Mouse (Mus musculus): ENCODE measurements at regions not wholly inside any gene's neighbourhood (a gene's known extent, or its start where the extent isn't known, plus 50 kb on each side); places are given as distances from the start of the nearest gene placed in this dataset.

- Histone ChIP-seq H3K36me3 (ENCODE audit: control insufficient read depth, insufficient read depth, low read length) (no peaks in the 10 kb centered on the region), H3K9me3 (ENCODE audit: control insufficient read depth, low read length) (no peaks in the 10 kb centered on the region), H3K4me1 (ENCODE audit: control insufficient read depth, insufficient read depth, low read length) (no peaks in the 10 kb centered on the region), H3K4me2 (ENCODE audit: low read depth, low read length) (no peak overlapping the region), H3K9ac (ENCODE audit: low read depth, low read length) (no peak overlapping the region), H3K4me3 (ENCODE audit: low read depth, low read length) (no peak overlapping the region), H3K27me3 (replicated peaks; ENCODE audit: control insufficient read depth, insufficient read depth, low read length) (no peaks in the 10 kb centered on the region), H3K27ac (replicated peaks; ENCODE audit: low read depth, low read length) (peak overlapping the region; percentile 41; the same call in 1 of the 2 replicates)
- 52% methylated on average over 3 of the region's 3 CpGs for WGBS
- ATAC-seq (ENCODE audit: low read depth): no peak
- peak; percentile 71 for DNase-seq (ENCODE audit: low spot score)
Observed at GRCm38 (mm10) chr16:45331236-45331635, 77.6 kb downstream of the Cd200 start.

DNA sequence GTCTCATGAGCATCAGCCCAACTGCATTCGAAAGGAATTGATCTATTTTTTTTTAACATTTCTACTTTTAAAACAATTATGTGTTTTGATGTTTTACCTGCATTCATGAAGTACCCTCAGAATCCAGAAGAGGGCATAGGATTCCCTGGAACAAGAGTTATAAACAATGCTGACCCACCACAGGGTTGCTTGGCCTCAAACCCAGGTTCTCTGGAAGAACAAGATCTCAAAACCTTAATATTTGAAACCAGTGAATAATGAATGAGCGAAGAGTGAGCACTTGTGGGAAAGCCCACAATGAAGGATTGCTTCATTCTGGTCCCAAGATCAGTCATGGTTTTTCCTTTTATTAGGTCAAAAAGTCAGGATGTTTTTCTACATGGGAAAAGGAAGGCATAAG is 78.6 kb downstream of the Cd200 start:
- Histone ChIP-seq H3K4me1 (ENCODE audit: control insufficient read depth, insufficient read depth, low read length) (no peaks in the 10 kb centered on the region), H3K36me3 (ENCODE audit: control insufficient read depth, insufficient read depth, low read length) (no peaks in the 10 kb centered on the region), H3K27ac (replicated peaks; ENCODE audit: low read depth, low read length) (no peak overlapping the region), H3K27me3 (replicated peaks; ENCODE audit: control insufficient read depth, insufficient read depth, low read length) (no peaks in the 10 kb centered on the region), H3K9me3 (ENCODE audit: control insufficient read depth, low read length) (no peaks in the 10 kb centered on the region), H3K4me2 (ENCODE audit: low read depth, low read length) (no peak overlapping the region), H3K4me3 (ENCODE audit: low read depth, low read length) (no peak overlapping the region), H3K9ac (ENCODE audit: low read depth, low read length) (no peak overlapping the region)
- DNase-seq (ENCODE audit: low spot score) (no peak), ATAC-seq (ENCODE audit: low read depth) (no peak)
- WGBS: 84% methylated on average over 2 of the region's 2 CpGs

- ATAC-seq (ENCODE audit: low read depth): no peak
- H3K27ac ChIP-seq (replicated peaks; ENCODE audit: low read depth, low read length): no peak overlapping the region
Observed at GRCm38 (mm10) chr16:45329716-45330115, 79.1 kb downstream of the Cd200 start.

GRCm38 (mm10) chr16:45327103-45327502 is 81.8 kb downstream of the Cd200 start:
- Histone ChIP-seq H3K4me3 (ENCODE audit: low read depth, low read length) (no peak overlapping the region), H3K9me3 (ENCODE audit: control insufficient read depth, low read length) (no peaks in the 10 kb centered on the region), H3K36me3 (ENCODE audit: control insufficient read depth, insufficient read depth, low read length) (no peaks in the 10 kb centered on the region), H3K27ac (replicated peaks; ENCODE audit: low read depth, low read length) (no peak overlapping the region), H3K4me1 (ENCODE audit: control insufficient read depth, insufficient read depth, low read length) (no peaks in the 10 kb centered on the region), H3K4me2 (ENCODE audit: low read depth, low read length) (no peak overlapping the region), H3K9ac (ENCODE audit: low read depth, low read length) (no peak overlapping the region), H3K27me3 (replicated peaks; ENCODE audit: control insufficient read depth, insufficient read depth, low read length) (no peaks in the 10 kb centered on the region)
- ATAC-seq (ENCODE audit: low read depth) (no peak), DNase-seq (ENCODE audit: low spot score) (no peak)
- WGBS: 80% methylated on average over 2 of the region's 2 CpGs

More at GRCm38 (mm10) chr16:45329716-45330115, 79.1 kb downstream of the Cd200 start:
- no peak overlapping the region for H3K4me3 ChIP-seq (ENCODE audit: low read depth, low read length)
- no peak overlapping the region for H3K4me2 ChIP-seq (ENCODE audit: low read depth, low read length)
- WGBS: 35% methylated on average over 1 of the region's 1 CpGs
- H3K36me3 ChIP-seq (ENCODE audit: control insufficient read depth, insufficient read depth, low read length): no peaks in the 10 kb centered on the region
- no peak overlapping the region for H3K9ac ChIP-seq (ENCODE audit: low read depth, low read length)
- DNase-seq (ENCODE audit: low spot score): peak; percentile 41
- no peaks in the 10 kb centered on the region for H3K9me3 ChIP-seq (ENCODE audit: control insufficient read depth, low read length)
- H3K27me3 ChIP-seq (replicated peaks; ENCODE audit: control insufficient read depth, insufficient read depth, low read length): no peaks in the 10 kb centered on the region
- H3K4me1 ChIP-seq (ENCODE audit: control insufficient read depth, insufficient read depth, low read length): no peaks in the 10 kb centered on the region

GRCm38 (mm10) chr16:45311479-45311878 is 87.4 kb downstream of the Btla start:
- Histone ChIP-seq H3K9me3 (ENCODE audit: control insufficient read depth, low read length) (no peaks in the 10 kb centered on the region), H3K9ac (ENCODE audit: low read depth, low read length) (no peak overlapping the region), H3K4me1 (ENCODE audit: control insufficient read depth, insufficient read depth, low read length) (no peaks in the 10 kb centered on the region), H3K27ac (replicated peaks; ENCODE audit: low read depth, low read length) (no peak overlapping the region), H3K4me2 (ENCODE audit: low read depth, low read length) (no peak overlapping the region), H3K4me3 (ENCODE audit: low read depth, low read length) (no peak overlapping the region), H3K36me3 (ENCODE audit: control insufficient read depth, insufficient read depth, low read length) (no peaks in the 10 kb centered on the region), H3K27me3 (replicated peaks; ENCODE audit: control insufficient read depth, insufficient read depth, low read length) (no peaks in the 10 kb centered on the region)
- ATAC-seq (ENCODE audit: low read depth): no peak
- DNase-seq (ENCODE audit: low spot score): no peak
- WGBS: 58% methylated on average over 1 of the region's 1 CpGs

All from embryonic facial prominence, embryonic 14.5 days (tissue).